Mouse (Mus musculus): Measurements from ENCODE around the gene 4930404H24Rik. TPM values are rescaled to one million over a fixed set of nuclear protein-coding genes. Genes with fewer than 3 reads are reported as not detected.
A peak's percentile ranks its signal among the peaks of the same experiment; 100 is the strongest.

The 4930404H24Rik gene
- polyA plus RNA-seq, 1 experiment from 2014 or later: not detected

DNA sequence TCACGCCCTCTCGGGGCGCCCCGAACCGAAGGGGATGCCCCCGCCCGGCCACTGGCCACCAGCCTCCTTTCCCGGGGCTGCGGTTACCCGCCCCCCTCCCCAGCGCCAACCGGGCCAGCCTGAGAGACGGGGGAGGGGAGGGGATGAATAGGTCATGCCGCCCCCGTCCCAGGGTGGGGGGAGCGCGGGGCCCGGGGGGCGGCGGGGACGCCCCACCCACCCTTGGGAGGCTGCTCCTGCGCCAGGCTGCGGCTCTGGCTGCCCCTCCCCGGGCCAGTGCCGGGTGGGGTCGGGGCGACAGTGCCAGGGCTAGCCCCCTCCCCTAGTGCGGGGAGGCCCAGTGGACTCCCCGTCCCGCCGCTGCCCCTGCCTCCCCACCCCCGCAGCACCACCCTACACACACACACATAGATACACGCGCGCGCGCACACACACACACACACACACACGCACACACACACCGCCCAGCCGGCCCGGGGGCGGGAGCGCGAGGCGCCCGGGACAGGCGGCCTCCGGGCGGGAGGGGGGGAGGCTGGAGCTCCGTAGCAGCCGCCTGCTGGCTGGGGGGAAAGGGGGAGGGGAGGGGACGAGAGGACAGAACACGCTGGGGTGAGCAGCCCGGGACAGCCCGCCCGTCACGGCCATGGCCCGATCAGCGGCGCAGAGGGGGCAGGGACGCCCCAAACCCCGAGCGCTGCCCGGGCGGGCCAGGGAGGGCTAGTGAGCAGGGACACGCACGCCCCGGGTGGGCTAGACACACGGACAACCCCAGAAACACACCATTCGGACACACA, 36.2 kb downstream of the 4930404H24Rik start:
- H3K4me3 ChIP-seq (ENCODE audit: low read depth, low read length): peak overlapping the region; percentile 59
- peak overlapping the region; percentile 98 for H3K4me2 ChIP-seq (replicated peaks; ENCODE audit: low read depth, low read length)
- no peaks in the 10 kb centered on the region for H3K36me3 ChIP-seq (ENCODE audit: control insufficient read depth, insufficient read depth, low read length)
- H3K27ac ChIP-seq (ENCODE audit: low read length): peak overlapping the region; percentile 76; the same call in 1 of the 2 replicates
- H3K9ac ChIP-seq (replicated peaks; ENCODE audit: low read depth, low read length): peak overlapping the region; percentile 41; the same call in 1 of the 2 replicates
- H3K4me1 ChIP-seq (ENCODE audit: control insufficient read depth, insufficient read depth, low read length): peaks cover 26% of the 10 kb centered on the region
- 0 out of 2 replicates have a peak, but pooled peaks cover 6% of the 10 kb centered on the region for H3K27me3 ChIP-seq (ENCODE audit: control insufficient read depth, insufficient read depth, low read length)
- peak; percentile 23 for ATAC-seq (ENCODE audit: insufficient number of reproducible peaks, insufficient read depth, low FRiP score, low read depth)
- WGBS: under 1% methylated on average over 40 of the region's 70 CpGs
- no peaks in the 10 kb centered on the region for H3K9me3 ChIP-seq (ENCODE audit: control insufficient read depth, low read depth, low read length)

DNA sequence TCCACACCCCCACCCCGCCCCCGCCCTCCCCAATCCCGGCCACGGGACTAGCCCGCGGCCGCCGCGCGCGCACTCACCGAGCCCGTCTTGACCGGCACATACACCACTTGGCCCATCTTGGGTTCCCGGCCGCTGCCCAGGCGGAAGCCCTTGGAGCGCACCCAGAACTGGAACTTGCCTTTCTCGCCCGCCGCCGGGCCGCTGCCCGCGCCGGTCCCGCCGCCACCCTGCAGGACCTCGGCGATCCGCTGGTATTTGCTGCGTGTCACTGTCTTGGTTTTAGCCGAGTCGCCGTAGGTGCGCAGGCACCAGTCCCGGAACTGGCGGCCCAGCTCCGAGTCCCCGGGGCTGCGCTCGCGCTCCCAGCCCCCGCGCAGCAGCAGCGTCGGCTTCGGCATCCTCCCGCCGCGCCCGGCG, 36.8 kb downstream of the 4930404H24Rik start:
- H3K27me3 ChIP-seq (ENCODE audit: control insufficient read depth, insufficient read depth, low read length): 0 out of 2 replicates have a peak, but pooled peaks cover 6% of the 10 kb centered on the region
- H3K9me3 ChIP-seq (ENCODE audit: control insufficient read depth, low read depth, low read length): no peaks in the 10 kb centered on the region
- H3K27ac ChIP-seq (ENCODE audit: low read length): no peak overlapping the region
- H3K4me1 ChIP-seq (ENCODE audit: control insufficient read depth, insufficient read depth, low read length): peaks cover 26% of the 10 kb centered on the region
- H3K4me3 ChIP-seq (ENCODE audit: low read depth, low read length): peak overlapping the region; percentile 59
- peak overlapping the region; percentile 98 for H3K4me2 ChIP-seq (replicated peaks; ENCODE audit: low read depth, low read length)
- H3K9ac ChIP-seq (replicated peaks; ENCODE audit: low read depth, low read length): peak overlapping the region; percentile 41; the same call in 1 of the 2 replicates
- no peak for ATAC-seq (ENCODE audit: insufficient number of reproducible peaks, insufficient read depth, low FRiP score, low read depth)
- H3K36me3 ChIP-seq (ENCODE audit: control insufficient read depth, insufficient read depth, low read length): no peaks in the 10 kb centered on the region
- under 1% methylated on average over 51 of the region's 53 CpGs for WGBS

DNA sequence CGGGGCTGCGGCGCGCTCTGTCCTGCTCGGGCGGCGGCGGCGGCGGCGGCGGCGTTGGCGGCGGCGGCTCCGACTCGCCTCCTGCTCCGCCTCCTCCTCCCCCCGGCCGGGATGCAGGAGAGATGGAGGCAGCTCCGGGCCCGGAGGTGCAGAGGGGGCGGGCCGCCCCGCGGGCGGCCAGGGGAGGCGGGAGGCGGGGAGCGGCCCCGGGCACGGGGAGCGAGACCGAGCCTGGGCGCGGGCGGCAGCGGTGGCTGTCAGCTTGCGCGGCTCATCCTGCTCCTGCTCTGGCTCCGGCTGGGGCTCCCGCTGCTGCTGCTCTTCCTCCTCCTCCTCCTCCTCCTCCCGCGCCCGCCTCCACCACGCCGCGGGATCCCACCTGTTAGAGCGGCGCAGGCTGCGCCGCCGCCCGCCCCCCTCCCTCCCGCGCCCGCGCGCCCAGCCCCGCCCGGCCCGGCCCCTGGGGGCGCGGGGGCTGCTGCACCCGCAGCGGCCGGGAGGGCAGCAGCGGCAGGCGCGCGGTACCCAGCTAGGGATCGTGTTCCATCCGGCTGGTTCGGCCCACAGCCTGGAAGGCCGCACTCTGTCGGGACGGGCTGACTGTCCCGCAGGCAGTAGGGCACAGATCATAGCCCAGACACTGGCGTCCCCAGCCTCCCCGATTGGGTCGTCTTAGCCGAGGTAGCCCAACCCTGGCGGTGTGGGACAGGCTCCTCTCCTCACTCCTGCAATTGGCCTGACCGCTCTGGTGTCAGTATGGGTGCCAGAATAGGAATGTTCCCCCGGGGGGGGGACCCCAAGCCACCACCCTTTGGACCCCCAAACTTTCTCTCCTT, 37.6 kb downstream of the 4930404H24Rik start, which contains the start of gene Nol4l:
Nol4l (minus strand) TSS at position 41 of the 836 bp plus-strand sequence.
- H3K4me1 ChIP-seq (ENCODE audit: control insufficient read depth, insufficient read depth, low read length): peaks cover 23% of the 10 kb centered on the region
- no peak; the same call in 1 of the 2 replicates for ATAC-seq (ENCODE audit: insufficient number of reproducible peaks, insufficient read depth, low FRiP score, low read depth)
- no peaks in the 10 kb centered on the region for H3K9me3 ChIP-seq (ENCODE audit: control insufficient read depth, low read depth, low read length)
- peak within 1 kb of the TSS; percentile 59 for H3K4me3 ChIP-seq (ENCODE audit: low read depth, low read length)
- peak within 1 kb of the TSS; percentile 41; the same call in 1 of the 2 replicates for H3K9ac ChIP-seq (replicated peaks; ENCODE audit: low read depth, low read length)
- 0 out of 2 replicates have a peak, but pooled peaks cover 6% of the 10 kb centered on the region for H3K27me3 ChIP-seq (ENCODE audit: control insufficient read depth, insufficient read depth, low read length)
- H3K4me2 ChIP-seq (replicated peaks; ENCODE audit: low read depth, low read length): peak within 1 kb of the TSS; percentile 98
- peak within 1 kb of the TSS; percentile 6; the same call in 1 of the 2 replicates for H3K27ac ChIP-seq (ENCODE audit: low read length)
- 2% methylated on average over 60 of the region's 86 CpGs for WGBS
- H3K36me3 ChIP-seq (ENCODE audit: control insufficient read depth, insufficient read depth, low read length): no peaks in the 10 kb centered on the region

DNA sequence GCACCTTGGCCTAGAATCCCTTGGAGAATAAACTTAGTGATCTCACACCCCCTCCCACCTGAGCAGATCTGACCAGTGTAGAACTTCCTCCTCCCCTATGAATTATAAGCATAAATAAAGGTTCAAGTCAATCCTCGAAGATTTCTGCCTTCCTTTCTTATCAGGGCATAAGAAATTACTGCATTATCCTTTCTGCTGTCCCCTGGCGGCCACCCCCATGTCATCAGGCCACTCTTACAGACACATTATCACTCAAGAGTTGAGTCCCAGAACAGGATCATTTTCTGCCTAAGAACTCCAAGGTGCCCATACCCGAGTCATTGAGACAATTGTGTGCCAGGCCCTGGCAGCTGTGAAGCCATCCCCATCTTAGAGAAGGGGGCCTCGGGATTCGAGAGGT, 38.4 kb downstream of the 4930404H24Rik start:
- H3K27me3 ChIP-seq (ENCODE audit: control insufficient read depth, insufficient read depth, low read length): 0 out of 2 replicates have a peak, but pooled peaks cover 6% of the 10 kb centered on the region
- no peak overlapping the region for H3K4me3 ChIP-seq (ENCODE audit: low read depth, low read length)
- no peak overlapping the region for H3K4me2 ChIP-seq (replicated peaks; ENCODE audit: low read depth, low read length)
- no peak overlapping the region for H3K27ac ChIP-seq (ENCODE audit: low read length)
- H3K9me3 ChIP-seq (ENCODE audit: control insufficient read depth, low read depth, low read length): no peaks in the 10 kb centered on the region
- no peak overlapping the region for H3K9ac ChIP-seq (replicated peaks; ENCODE audit: low read depth, low read length)
- no peaks in the 10 kb centered on the region for H3K36me3 ChIP-seq (ENCODE audit: control insufficient read depth, insufficient read depth, low read length)
- peaks cover 16% of the 10 kb centered on the region for H3K4me1 ChIP-seq (ENCODE audit: control insufficient read depth, insufficient read depth, low read length)
- 44% methylated on average over 5 of the region's 5 CpGs for WGBS
- ATAC-seq (ENCODE audit: insufficient number of reproducible peaks, insufficient read depth, low FRiP score, low read depth): no peak

DNA sequence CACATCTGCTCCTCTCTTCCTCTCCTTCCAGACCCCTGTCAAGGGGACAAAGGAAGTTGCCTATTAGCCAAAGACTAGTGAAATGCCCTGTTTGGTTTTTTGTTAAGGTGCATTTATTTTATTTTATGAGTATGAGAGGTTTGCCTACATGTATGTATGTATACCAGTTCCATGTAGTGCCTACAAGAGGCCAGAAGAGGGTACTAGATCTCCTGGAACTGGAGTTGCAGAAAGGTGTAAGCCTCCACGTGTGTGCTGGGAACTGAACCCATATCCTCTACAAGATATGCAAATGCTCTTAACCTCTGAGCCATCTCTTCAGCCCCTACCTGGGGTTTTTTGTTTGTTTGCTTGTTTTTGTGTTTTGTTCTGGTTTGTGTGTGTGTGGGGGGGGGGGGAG, 41.4 kb downstream of the 4930404H24Rik start:
- H3K9me3 ChIP-seq (ENCODE audit: control insufficient read depth, low read depth, low read length): no peaks in the 10 kb centered on the region
- no peak overlapping the region for H3K4me3 ChIP-seq (ENCODE audit: low read depth, low read length)
- H3K27ac ChIP-seq (ENCODE audit: low read length): no peak overlapping the region
- H3K4me1 ChIP-seq (ENCODE audit: control insufficient read depth, insufficient read depth, low read length): no peaks in the 10 kb centered on the region
- no peak overlapping the region for H3K4me2 ChIP-seq (replicated peaks; ENCODE audit: low read depth, low read length)
- WGBS: 59% methylated on average over 1 of the region's 1 CpGs
- no peaks in the 10 kb centered on the region for H3K36me3 ChIP-seq (ENCODE audit: control insufficient read depth, insufficient read depth, low read length)
- no peak for ATAC-seq (ENCODE audit: insufficient number of reproducible peaks, insufficient read depth, low FRiP score, low read depth)
- no peak overlapping the region for H3K9ac ChIP-seq (replicated peaks; ENCODE audit: low read depth, low read length)
- 0 out of 2 replicates have a peak, but pooled peaks cover 6% of the 10 kb centered on the region for H3K27me3 ChIP-seq (ENCODE audit: control insufficient read depth, insufficient read depth, low read length)

DNA sequence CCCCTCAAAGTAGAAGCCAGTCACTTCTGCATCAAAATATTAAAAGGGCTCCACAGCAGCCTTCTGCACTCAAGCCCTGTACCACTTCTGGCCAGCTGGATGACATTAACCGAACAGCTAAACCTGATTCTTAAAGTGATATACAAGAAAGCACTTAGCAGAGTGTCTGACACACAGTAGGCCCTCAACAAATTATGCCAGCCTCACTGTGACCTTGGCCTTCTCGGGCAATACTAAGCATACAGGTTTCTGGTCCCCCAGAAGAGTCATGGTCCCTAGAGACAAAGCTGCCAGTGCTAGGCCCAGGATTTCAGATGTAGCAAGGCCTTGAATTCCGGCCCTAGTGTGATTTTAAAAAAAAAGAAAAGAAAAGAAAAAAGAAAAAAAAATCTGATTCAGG, 46.3 kb downstream of the 4930404H24Rik start:
- no peak overlapping the region for H3K27ac ChIP-seq (ENCODE audit: low read length)
- H3K9me3 ChIP-seq (ENCODE audit: control insufficient read depth, low read depth, low read length): no peaks in the 10 kb centered on the region
- no peaks in the 10 kb centered on the region for H3K36me3 ChIP-seq (ENCODE audit: control insufficient read depth, insufficient read depth, low read length)
- 75% methylated on average over 3 of the region's 3 CpGs for WGBS
- H3K4me3 ChIP-seq (ENCODE audit: low read depth, low read length): no peak overlapping the region
- H3K4me2 ChIP-seq (replicated peaks; ENCODE audit: low read depth, low read length): no peak overlapping the region
- H3K9ac ChIP-seq (replicated peaks; ENCODE audit: low read depth, low read length): no peak overlapping the region
- no peaks in the 10 kb centered on the region for H3K4me1 ChIP-seq (ENCODE audit: control insufficient read depth, insufficient read depth, low read length)
- H3K27me3 ChIP-seq (ENCODE audit: control insufficient read depth, insufficient read depth, low read length): no peaks in the 10 kb centered on the region
- no peak for ATAC-seq (ENCODE audit: insufficient number of reproducible peaks, insufficient read depth, low FRiP score, low read depth)

DNA sequence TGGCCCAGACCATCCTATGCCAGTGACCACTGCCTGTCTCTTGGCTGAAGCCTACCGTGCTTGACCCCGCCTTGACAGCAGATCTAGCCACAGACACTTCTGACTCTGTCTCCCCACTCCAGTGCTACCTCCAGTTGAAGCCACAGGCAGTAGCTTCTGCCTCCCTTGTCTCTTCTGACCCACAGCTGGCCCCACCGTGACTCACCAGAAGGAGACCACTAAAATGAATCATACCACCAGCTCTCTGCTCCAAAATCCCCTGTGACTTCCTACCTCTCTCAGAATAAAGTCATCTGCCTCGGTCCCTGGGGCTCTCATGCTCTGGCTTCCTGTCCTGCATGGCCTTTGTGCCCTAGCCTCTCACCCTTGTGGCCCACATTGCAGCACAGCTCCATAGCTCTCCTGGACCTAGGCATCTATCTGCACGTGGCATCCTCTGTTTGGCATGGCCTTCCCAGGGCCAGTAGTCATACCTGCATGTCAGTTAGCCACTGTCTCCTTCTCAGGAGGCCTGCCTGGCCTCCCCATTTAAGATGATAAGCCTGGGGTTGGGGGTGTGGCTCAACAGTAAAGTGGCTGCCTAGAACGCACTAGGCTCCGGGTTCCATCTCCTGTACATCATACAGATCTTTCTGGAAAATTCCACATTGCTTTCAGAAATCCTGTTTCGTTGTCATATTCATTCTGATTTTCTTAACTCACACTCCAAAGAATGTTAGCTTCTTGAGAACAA, 50.5 kb downstream of the 4930404H24Rik start:
- no peaks in the 10 kb centered on the region for H3K27me3 ChIP-seq (ENCODE audit: control insufficient read depth, insufficient read depth, low read length)
- H3K9ac ChIP-seq (replicated peaks; ENCODE audit: low read depth, low read length): no peak overlapping the region
- WGBS: 83% methylated on average over 8 of the region's 8 CpGs
- ATAC-seq (ENCODE audit: insufficient number of reproducible peaks, insufficient read depth, low FRiP score, low read depth): no peak
- no peaks in the 10 kb centered on the region for H3K36me3 ChIP-seq (ENCODE audit: control insufficient read depth, insufficient read depth, low read length)
- 0 out of 2 replicates have a peak, but pooled peaks cover 9% of the 10 kb centered on the region for H3K4me1 ChIP-seq (ENCODE audit: control insufficient read depth, insufficient read depth, low read length)
- no peak overlapping the region for H3K4me2 ChIP-seq (replicated peaks; ENCODE audit: low read depth, low read length)
- no peak overlapping the region for H3K27ac ChIP-seq (ENCODE audit: low read length)
- no peak overlapping the region for H3K4me3 ChIP-seq (ENCODE audit: low read depth, low read length)
- no peaks in the 10 kb centered on the region for H3K9me3 ChIP-seq (ENCODE audit: control insufficient read depth, low read depth, low read length)
